Mouse (Mus musculus) WW6 (cell line): Measurements from ENCODE around the gene Unc5b.
A peak's percentile ranks its signal among the peaks of the same experiment; 100 is the strongest.
"Not testable (repeated sequence)": the region's sequence is repeated elsewhere in the genome, so short reads cannot be mapped to it uniquely, and the experiment has no call there.

Experiments used
- DNase-seq: peaks from one replicate; pipeline ENCODE4 v3.0.0-alpha.2; 2013; ENCODE audit warnings: low read depth, low spot score

Gene Unc5b

GRCm38 (mm10) chr10:60753261-60753660 is 78.1 kb downstream of the Unc5b start:
- DNase-seq, result no peak

- DNase-seq, result peak; percentile 84
Observed at GRCm38 (mm10) chr10:60752040-60753020, 79.1 kb downstream of the Unc5b start, which contains the start of gene Slc29a3. TSS of gene Slc29a3 (minus strand) at chr10:60752794.

DNA sequence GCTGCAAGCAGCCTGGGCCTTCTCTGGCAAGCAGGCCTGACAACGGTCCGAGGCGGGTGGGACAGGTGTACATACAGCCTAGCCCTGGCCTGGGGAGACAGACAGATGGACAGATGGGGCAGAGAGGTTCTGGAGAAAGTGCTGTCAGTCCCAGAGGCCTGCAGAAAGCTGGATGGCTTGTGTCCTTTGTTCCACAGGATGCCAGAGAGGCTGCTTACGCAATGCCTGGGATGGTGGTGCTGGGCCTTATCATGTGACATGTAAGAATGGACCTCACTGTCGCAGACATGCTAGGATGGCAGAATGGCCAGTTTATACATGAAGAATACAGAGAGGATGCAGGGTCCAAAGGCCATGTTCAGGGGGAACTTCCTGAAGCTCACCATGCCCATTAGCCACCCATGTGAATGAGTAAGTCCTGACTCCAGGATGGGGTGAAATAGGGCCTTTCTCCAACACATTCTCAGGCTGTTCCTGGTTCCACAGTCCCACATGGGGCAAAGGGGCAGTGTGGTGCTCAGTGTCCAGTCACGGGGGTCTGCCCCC is 83.6 kb downstream of the Unc5b start:
- DNase-seq, result no peak

DNA sequence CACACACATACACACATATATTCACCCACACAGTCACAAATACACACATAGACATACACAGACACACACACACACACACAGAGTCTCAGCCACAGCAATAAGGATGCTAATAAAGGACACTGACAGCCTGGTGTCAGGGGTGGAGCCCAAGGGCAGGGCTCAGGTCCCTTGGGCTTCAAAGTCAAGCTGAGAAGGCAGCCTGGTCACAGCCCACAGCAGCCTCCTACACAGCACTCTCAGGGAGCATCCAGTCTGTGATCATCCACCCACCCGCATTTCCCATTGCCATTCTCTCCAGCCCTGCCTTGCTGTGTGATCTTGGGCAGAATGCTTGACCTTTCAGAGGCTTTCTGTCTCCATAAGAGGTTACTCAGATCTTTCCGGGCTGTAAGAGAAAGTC is 84.9 kb downstream of the Unc5b start:
- DNase-seq, result no peak

DNA sequence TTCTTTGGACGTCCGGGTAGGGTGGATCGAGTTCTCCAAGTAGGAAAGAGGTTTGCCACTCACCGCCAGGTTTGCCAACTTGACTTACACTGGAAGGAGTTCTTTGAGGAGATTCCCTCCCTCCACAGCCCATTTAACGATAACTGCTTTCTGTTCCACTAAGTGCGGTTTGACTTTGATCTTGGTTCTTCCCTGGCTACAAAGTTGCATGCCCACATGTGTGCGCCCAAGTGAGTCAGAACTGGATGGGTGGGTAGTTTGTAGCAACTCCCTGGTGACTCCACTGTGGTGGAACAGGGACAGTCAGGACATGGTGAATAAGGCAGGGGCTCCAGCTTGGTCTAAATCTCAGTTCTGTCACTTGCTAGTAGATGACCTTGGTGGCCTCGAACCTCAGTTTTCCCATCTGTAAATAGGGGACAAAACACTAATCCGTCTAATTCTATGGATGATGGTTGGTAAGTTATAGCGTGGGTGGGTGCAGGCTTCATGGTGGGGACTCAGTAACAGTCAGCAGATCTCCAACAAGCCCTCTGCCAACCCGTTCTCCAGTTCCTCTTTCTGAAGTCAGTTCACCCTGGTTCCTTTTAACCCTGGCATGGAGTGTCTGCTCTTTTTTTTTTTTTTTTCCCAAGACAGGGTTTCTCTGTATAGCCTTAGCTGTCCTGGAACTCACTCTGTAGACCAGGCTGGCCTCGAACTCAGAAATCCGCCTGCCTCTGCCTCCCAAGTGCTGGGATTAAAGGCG is 86.7 kb downstream of the Unc5b start:
- no peak for DNase-seq

- DNase-seq, result no peak
Observed at GRCm38 (mm10) chr10:60743681-60744080, 87.7 kb downstream of the Unc5b start.

DNA sequence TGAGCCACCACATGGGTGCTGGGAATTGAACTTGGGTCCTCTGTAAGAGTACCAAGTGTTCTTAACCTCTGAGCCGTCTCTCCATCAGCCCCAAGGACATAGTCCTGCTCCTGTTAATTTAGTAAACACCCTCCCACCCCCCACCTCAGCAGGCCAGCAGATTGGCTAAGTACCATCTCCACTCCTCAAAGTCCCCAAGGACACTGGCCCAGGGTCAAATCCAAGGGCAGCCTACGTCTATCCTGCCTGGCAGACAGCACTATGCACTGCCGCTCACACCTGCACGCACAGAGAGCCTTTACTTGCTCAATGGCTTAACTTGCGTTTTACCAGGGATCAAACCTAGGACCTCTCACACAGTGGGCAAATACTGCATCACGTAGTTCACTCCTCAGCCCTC is 88.4 kb downstream of the Unc5b start:
- DNase-seq, result no peak

GRCm38 (mm10) chr10:60742296-60742695 is 89.1 kb downstream of the Unc5b start:
- not testable (repeated sequence) for DNase-seq

GRCm38 (mm10) chr10:60741435-60741834 is 89.9 kb downstream of the Unc5b start:
- DNase-seq, result no peak

DNA sequence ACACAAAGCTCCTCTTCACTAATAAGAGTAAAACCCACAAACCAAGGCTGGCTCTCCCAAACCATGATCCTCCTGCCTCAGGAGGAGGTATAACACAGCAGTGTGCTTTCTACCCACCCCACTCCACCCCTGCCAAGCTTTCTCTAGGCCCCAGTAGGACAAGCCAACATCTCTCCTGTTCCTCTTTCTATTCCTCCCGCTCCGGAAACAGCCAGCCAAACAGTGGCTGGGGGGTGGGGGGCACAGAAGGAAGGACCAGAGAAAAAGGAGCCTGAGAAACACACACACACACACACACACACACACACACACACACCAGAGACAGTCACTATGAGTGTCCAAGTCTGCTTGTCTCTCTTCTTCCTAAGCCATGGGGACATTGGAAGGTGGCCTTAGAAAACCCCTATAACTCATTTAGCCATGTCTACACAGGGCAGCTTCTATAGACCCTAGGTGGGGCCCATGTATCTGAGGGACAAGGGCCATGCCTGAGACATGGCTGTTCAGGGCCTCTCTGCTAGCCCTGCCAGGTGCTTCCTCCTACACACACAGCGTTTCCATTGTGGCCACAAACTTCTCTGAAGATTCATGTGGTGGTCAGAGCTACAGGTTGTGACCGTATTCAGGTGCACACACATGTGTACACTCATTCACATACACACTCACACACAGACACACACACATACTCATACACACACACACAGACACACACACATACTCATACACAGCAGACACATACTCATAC is 91.6 kb downstream of the Unc5b start:
- DNase-seq, result no peak

- no peak for DNase-seq
Observed at GRCm38 (mm10) chr10:60737886-60738640, 93.3 kb downstream of the Unc5b start.

DNA sequence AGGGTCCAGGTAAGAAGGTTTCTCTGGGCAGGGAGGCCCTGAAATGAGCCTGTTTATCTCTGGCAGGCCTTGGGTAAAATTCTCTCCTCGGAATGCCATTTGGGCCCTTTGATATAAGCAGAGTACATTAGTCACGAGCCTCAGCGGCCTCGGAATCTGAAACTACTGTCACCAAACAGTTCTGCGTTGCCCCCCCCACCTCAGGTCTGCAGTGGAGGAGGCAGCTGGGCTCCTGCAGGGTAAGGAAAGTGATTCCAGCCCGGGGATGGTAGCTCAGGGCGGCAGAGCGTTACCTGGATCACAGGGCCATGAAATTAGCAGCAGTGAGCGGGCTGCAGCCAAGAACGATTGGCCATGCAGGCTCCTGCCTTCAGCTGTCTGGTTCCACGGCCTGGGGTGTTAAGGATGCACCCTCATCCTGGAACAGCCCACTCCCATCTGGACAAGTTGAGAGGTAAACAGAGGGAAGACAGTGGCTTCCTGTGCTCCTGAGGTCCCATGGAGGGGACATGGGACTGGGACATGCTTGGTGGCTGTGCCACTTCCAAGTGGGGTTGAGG is 94.1 kb downstream of the Unc5b start:
- DNase-seq, result no peak

- no peak for DNase-seq
Observed at GRCm38 (mm10) chr10:60735737-60736136, 95.6 kb downstream of the Unc5b start.

DNA sequence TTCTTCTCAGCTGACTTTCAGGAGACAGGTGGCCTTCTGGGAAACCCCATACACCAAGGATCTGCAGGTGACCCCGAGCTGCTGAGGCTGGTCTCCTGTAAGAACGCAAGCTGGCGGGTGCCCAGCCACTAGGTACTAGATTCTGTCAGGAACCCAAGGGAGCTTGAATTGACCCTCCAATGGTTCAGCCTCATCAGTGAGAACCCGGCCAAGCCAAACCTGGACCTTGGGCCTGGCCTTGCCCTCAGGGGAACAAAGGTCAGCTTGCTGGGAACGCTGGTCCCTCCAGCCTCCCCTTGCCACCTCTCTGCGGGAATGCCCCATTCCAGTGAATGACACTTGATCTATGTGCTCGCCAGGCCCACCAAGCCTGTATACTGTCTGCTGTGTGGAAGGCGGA is 97.9 kb downstream of the Unc5b start:
- no peak for DNase-seq

GRCm38 (mm10) chr10:60732397-60732861 is 99.0 kb downstream of the Unc5b start:
- no peak for DNase-seq

DNA sequence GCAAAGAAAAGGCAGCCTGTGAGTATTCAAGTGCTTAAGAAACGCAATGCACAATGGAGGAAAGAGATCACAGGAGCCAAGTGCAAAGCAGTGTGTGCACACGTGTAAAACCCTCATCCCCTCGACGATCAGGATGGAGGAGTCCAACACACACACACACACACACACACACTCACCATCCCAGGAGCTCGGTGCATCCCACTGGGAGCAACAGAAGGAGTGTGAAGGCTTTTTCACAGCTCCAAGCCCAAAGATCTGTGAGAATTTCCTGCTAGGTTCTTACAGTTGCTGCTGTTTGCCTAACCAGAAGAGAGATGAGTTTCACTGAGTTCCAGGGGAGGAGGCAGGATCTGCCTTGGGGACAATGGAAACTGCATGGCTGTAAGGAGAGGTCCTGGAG is 99.6 kb downstream of the Unc5b start:
- no peak for DNase-seq

DNA sequence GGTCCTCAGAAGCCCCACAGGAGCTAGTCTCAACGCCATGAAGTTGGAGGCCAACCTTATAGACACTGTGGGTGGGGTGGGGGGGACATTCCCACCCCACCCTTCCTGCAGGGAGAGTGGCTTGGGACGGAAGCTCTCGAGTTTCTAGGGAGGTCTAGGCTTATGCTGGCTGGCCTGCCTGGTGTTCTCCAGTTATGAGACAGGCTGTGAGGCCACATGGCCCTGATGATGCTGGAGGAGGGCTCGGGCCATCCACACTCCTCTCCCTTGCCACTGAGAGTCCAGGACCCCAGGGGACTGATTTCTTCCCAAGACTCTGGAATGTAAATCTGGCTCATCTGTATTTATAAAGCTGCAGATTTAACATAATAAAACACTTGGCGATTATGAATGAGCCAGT is 104.1 kb downstream of the Unc5b start:
- no peak for DNase-seq

DNA sequence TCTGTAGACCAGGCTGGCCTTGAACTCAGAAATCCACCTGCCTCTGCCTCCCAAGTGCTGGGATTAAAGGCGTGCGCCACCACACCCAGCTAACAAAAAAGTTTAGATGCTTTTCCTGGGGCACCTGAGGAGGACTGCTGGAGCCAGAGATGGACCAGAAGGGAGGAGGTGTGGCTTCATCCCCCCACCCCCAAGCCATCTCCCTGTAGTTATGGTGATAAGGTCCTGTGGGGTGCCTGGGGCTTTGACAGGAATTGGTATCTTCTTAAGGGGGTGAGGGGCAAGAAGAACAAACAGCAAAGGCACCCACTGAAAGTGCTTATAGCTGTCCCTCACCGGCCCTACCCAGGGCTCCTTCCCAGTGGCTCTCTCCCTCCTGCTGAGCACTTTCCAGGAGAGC is 104.5 kb downstream of the Unc5b start:
- DNase-seq, result no peak

DNA sequence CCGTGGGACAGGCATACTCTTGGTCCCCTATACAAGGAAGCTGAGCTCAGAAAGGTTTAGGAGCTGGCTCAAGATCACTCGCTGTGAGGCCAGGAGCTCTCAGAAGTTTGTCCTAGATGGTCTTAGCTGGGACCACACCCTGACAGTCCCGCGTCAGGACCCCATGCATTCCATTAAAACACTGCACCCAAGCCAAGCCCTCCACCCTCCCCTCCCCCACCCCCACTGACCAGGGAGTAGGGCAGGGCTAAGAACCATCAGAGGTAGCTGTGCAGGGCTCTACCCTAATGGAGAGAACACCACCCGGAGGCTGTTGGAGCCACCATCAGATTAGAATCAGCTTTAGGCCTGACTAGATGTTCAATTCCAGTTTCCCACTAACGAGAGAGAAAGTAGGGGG is 106.9 kb downstream of the Unc5b start:
- no peak for DNase-seq

DNA sequence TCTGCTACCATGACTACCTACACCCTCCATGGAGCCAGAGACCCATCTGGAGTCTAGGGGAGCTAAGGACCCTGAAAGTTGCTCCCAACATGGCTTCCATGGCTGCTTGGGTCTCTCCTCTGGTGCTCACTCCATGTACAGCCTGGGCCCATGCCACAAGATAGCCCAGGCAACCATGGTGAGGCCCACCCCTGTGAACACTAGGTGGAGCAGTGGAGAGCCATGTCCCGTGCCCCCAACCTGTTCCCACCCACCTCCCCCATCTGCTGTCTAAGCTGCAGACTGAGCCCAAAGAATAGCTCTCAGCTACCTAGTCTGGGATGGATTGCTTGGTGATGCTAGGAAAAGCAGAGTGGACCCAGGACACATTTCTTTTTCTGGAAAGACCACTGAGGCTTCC is 108.0 kb downstream of the Unc5b start:
- no peak for DNase-seq
